Mouse (Mus musculus): ENCODE measurements around the gene Cox7a2l. TPM values are rescaled to one million over a fixed set of nuclear protein-coding genes. Genes with fewer than 3 reads are reported as not detected.

Cox7a2l gene
- total RNA-seq, 4 experiments from 2014 or later = 169 to 209 (median 187) TPM

DNA sequence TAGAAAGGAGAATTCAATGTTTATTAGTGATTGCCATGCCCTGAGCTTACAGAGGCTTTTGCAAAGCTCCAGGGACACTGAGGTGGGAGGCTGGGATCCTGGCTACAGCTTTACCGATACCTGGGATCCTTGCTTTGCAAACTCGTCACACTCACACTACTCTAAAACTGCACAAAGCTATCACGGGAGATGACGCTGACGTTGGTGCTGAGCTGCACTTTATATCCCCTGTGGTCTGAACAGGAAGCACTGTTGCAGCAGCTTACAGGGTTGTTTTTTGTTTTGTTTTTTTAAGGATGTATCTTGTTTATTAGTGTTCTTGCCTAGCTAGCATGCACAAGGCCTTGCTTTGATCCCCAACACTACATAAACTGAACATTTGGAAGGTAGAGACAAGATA is 63.5 kb downstream of the Cox7a2l start:
- DNase-seq (ENCODE audit: low spot score in 2 of 2) = no peak

DNA sequence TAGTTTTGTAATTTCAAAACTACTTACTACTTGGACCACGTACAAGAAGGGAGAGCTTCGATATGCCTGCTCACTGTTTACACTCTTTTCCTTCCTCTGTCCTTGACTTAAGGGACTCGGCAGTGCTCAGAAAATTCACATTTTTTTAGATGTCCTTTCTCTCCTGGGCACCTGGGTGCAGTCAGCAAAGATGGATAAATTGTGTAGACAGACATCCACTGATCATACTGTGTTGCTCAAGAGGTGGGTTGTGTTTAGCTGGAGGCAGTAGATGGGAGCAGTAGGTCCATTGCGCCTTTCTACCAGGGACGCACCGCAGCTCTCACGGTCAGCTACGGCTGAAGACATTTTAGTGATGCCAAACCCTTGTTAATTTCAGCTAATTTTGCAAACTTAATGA is 64.7 kb downstream of the Cox7a2l start:
- DNase-seq (ENCODE audit: low spot score in 2 of 2) = no peak

Other genes starting within 250 kb of the Cox7a2l start
- 10 to 100 TPM; 23.7 to 25.6 (median 24.3) TPM for gene Eml4, start 166.4 kb downstream of the Cox7a2l start, total RNA-seq (2022)
- 10 to 100 TPM in 1 of 4 experiments, 1 to 10 TPM in 3; 8.6 to 11.5 (median 9.1) TPM for gene Kcng3, start 114.6 kb upstream of the Cox7a2l start, total RNA-seq (2022)
- gene Mta3, start 188.8 kb upstream of the Cox7a2l start, total RNA-seq (2022) = 100 to 1,000 TPM in 2 of 4 experiments, 10 to 100 TPM in 2; 94.3 to 108 (median 101) TPM